Comparison of ENCODE assay signal across 10 mouse cellular contexts in the genomic region with DNA sequence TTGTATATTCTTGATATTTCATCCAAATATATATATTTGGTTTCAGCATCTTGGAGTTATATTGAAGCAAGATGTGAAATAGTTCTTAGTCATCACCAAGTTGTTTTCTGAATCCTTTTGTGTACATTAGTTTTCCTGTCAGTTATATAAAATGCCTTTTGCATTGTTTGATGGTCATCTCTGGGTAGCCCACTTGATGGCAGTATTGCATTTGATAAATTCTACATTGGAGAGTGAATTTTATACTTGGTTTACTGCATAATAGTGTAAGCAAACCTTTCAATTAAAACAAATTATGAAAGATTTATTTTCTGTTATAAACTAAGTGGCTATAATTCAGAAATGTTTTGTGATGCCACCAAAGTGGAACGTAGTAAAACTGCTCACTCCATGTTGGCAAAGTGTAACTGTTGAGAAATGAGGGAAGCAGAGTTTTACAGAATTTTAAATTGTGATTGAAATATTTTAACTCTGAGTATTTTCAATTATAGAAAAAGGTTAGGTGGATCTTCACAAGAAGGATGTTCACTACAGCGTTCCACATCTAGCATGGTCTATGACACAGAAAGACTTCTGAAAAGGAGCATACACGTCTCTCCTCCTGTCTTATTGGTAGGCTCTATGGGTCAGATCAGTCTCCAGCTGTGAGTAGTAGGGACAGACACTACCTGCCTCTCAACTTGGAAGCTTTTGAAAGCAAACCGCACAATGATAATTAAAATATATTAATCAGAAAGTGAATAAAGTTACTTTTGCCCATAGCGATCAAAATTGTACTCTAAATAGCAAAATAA.
DNase-seq lines count a peak whose midpoint lies in the region; ATAC-seq and TF ChIP-seq lines count a peak whose summit lies in the region.
"Had no signal": no experiment of that assay in that cellular context is flagged by ENCODE, and none has a peak within 500 bp of the region (broad histone marks: within the 10 kb centered on the region; RNA-seq: fewer than 3 reads in every experiment).

No protein-coding gene starts in this region.

- intact Hi-C loops in heart, postnatal 36 days (cut with DNase I) = loop anchor here (10.0 kb wide), 1 partner anchor 558 kb away; no protein-coding TSS in a partner anchor

- peak; percentile 57 for DNase-seq in cerebellum, adult 9-10 months
- no peak for DNase-seq in cerebellum, postnatal 4 days (ENCODE audit: low spot score in 2 of 2)
- peak; percentile 15 for DNase-seq in kidney, postnatal 10 days
- peak; percentile 4 for DNase-seq in forelimb bud, embryonic 11.5 days (ENCODE audit: low read depth, low spot score)
- DNase-seq in adrenal gland, postnatal 14 days = no peak
- no peak for DNase-seq in heart, postnatal 36 days

- H3K27ac ChIP-seq in kidney, embryonic 14.5 days (ENCODE audit: low read depth, low read length) = no peak overlapping the region
- H3K27ac ChIP-seq: liver, embryonic 14.5 days; neural tube, embryonic 13.5 days had no signal

- no peak overlapping the region for H3K9ac ChIP-seq in kidney, embryonic 14.5 days (ENCODE audit: low read depth, low read length)
- H3K9ac ChIP-seq: liver, embryonic 14.5 days; neural tube, embryonic 13.5 days had no signal

- H3K9me3 ChIP-seq in kidney, embryonic 14.5 days (ENCODE audit: control insufficient read depth, low read length) = no peaks in the 10 kb centered on the region
- H3K9me3 ChIP-seq in E14TG2a.4 (ENCODE audit: low read length) = peaks cover 2% of the 10 kb centered on the region
- H3K9me3 ChIP-seq: neural tube, embryonic 13.5 days had no signal

- TF ChIP-seq CTCF in E14TG2a.4 (conservative IDR thresholded peaks at IDR 0.05; ENCODE audit: low read length) = peak; percentile 23; the same call in 1 of the 2 replicates

- no peak for ATAC-seq in kidney, embryonic 14.5 days (ENCODE audit: low FRiP score, low TSS enrichment)

- no peak overlapping the region for H3K4me2 ChIP-seq in kidney, embryonic 14.5 days (replicated peaks; ENCODE audit: low read depth, low read length)
- H3K4me2 ChIP-seq: neural tube, embryonic 13.5 days had no signal

- H3K4me1 ChIP-seq in kidney, embryonic 14.5 days (ENCODE audit: control insufficient read depth, insufficient read depth, low read length) = no peaks in the 10 kb centered on the region
- no peaks in the 10 kb centered on the region for H3K4me1 ChIP-seq in E14TG2a.4 (replicated peaks; ENCODE audit: low read depth, low read length)
- H3K4me1 ChIP-seq: neural tube, embryonic 13.5 days had no signal

- H3K36me3 ChIP-seq in kidney, embryonic 14.5 days (ENCODE audit: control insufficient read depth, insufficient read depth, low read length) = no peaks in the 10 kb centered on the region
- no peaks in the 10 kb centered on the region for H3K36me3 ChIP-seq in E14TG2a.4 (ENCODE audit: insufficient read depth, low read length)
- H3K36me3 ChIP-seq: neural tube, embryonic 13.5 days had no signal

- WGBS in kidney, embryonic 14.5 days = 78% methylated on average over 5 of the region's 5 CpGs

- H3K27me3 ChIP-seq in kidney, embryonic 14.5 days (ENCODE audit: control insufficient read depth, insufficient read depth, low read length) = no peaks in the 10 kb centered on the region
- no peaks in the 10 kb centered on the region for H3K27me3 ChIP-seq in E14TG2a.4 (ENCODE audit: insufficient read depth, low read length)
- H3K27me3 ChIP-seq: neural tube, embryonic 13.5 days had no signal

- H3K4me3 ChIP-seq in kidney, embryonic 14.5 days (ENCODE audit: low read length) = no peak overlapping the region
- no peak overlapping the region for H3K4me3 ChIP-seq in E14TG2a.4 (replicated peaks; ENCODE audit: low read length)
- H3K4me3 ChIP-seq: neural tube, embryonic 13.5 days had no signal

Comparison
In these comparisons a context has a peak if more than half of its experiments do, and no peak if none do; other contexts are left out.
1. DNase-seq: peak in cerebellum, adult 9-10 months (single experiment), kidney, postnatal 10 days (single experiment) and forelimb bud, embryonic 11.5 days (single experiment); none in cerebellum, postnatal 4 days (0 of 2), adrenal gland, postnatal 14 days (single experiment) and heart, postnatal 36 days (0 of 2).